Mouse (Mus musculus) hindbrain, embryonic 16.5 days (tissue): ENCODE measurements around the gene Mb. TPM values are rescaled to one million over a fixed set of nuclear protein-coding genes. Genes with fewer than 3 reads are reported as not detected.
A peak's percentile ranks its signal among the peaks of the same experiment; 100 is the strongest.

ENCODE experiments used
- ATAC-seq: fragments of 200-750 bp; cut with Nextera tagmentation; 2 replicates; pipeline ENCODE4 v1.8.0; 2017; ENCODE audit warnings: moderate TSS enrichment, moderate library complexity
- H3K27ac ChIP-seq: fragments of 300-500 bp; sonication (generic); 2 replicates; pipeline ENCODE4 v1.5.1; 2014; ENCODE audit warnings: low read depth, mild to moderate bottlenecking, control low read depth, low read length, moderate library complexity
- H3K27me3 ChIP-seq: fragments of 300-500 bp; sonication (generic); replicated peaks from 2 replicates; pipeline ENCODE4 v1.6.1; 2014; ENCODE audit warnings: low read length; ENCODE audit not compliant: control insufficient read depth, insufficient read depth
- H3K36me3 ChIP-seq: fragments of 300-500 bp; sonication (generic); 2 replicates; pipeline ENCODE4 v1.6.1; 2014; ENCODE audit warnings: mild to moderate bottlenecking, low read length, moderate library complexity, mixed read lengths; ENCODE audit not compliant: control insufficient read depth, insufficient read depth
- H3K4me1 ChIP-seq: fragments of 300-500 bp; sonication (generic); 2 replicates; pipeline ENCODE4 v1.6.1; 2014; ENCODE audit warnings: low read depth, low read length; ENCODE audit not compliant: control insufficient read depth, insufficient read depth
- H3K4me2 ChIP-seq: fragments of 300-500 bp; sonication (generic); 2 replicates; pipeline ENCODE4 v1.6.1; 2014; ENCODE audit warnings: mild to moderate bottlenecking, low read length, control low read depth, moderate library complexity
- H3K4me3 ChIP-seq: fragments of 300-500 bp; sonication (generic); 2 replicates; pipeline ENCODE4 v1.5.1; 2014; ENCODE audit warnings: mild to moderate bottlenecking, low read length, control low read depth, moderate library complexity
- H3K9ac ChIP-seq: fragments of 300-500 bp; sonication (generic); 2 replicates; pipeline ENCODE4 v1.6.1; 2014; ENCODE audit warnings: low read depth, mild to moderate bottlenecking, control low read depth, low read length, moderate library complexity
- H3K9me3 ChIP-seq: fragments of 300-500 bp; sonication (generic); 2 replicates; pipeline ENCODE4 v1.6.1; 2014; ENCODE audit warnings: mild to moderate bottlenecking, low read length, moderate library complexity; ENCODE audit not compliant: control insufficient read depth
- WGBS: fragments of 180-500 bp; shearing (Covaris S2); extraction: QIAGEN DNeasy Blood & Tissue Kit; methylation state at CpG from one replicate; pipeline ENCODE4 v1.1.7; 2014; 5-methylcytosine and 5-hydroxymethylcytosine counted together
- polyA plus RNA-seq: library from polyadenylated mRNA; unstranded; fragments of >200 nt; fragmentation: Nextera tagmentation; extraction: Ambion mirVana; gene quantifications from 2 replicates; pipeline ENCODE4 v1.2.1, GENCODE M21; 2015

Gene Mb
- polyA plus RNA-seq, 1 experiment from 2014 or later, result 0.81 TPM

- H3K4me3 ChIP-seq, result peak overlapping the region; percentile 35
- H3K9me3 ChIP-seq, result no peaks in the 10 kb centered on the region
- 2% methylated on average over 21 of the region's 21 CpGs for WGBS
- peak overlapping the region; percentile 58 for H3K4me2 ChIP-seq
- ATAC-seq, result peak; percentile 96
- peak overlapping the region; percentile 74 for H3K27ac ChIP-seq
- no peaks in the 10 kb centered on the region for H3K36me3 ChIP-seq
- no peaks in the 10 kb centered on the region for H3K27me3 ChIP-seq
- H3K9ac ChIP-seq, result peak overlapping the region; percentile 59
- H3K4me1 ChIP-seq, result peaks cover 13% of the 10 kb centered on the region
Observed at GRCm38 (mm10) chr15:76987542-76988094, 62.9 kb downstream of the Mb start.

DNA sequence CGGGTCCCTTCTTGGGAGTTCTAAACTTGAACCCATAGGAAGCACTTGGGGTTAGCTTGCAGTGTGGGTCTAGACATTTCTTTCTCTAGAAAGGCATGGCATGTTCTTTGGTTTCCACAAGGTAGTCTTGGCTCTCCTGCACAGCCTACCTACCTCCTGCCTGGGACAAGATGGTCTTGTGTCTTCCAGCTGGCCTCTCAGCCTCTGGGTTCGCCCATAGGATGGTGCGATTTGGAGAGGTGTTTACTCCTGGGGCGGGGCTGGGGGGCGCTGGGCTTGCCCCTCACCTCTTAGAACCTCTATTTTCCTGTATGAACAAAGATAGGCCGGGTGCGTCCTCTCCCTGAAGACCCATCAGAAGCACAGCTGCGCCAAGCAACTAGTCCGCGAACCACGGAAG, 63.3 kb downstream of the Mb start:
- Histone ChIP-seq H3K4me1 (peaks cover 13% of the 10 kb centered on the region), H3K27ac (peak overlapping the region; percentile 74), H3K9ac (peak overlapping the region; percentile 59), H3K4me2 (peak overlapping the region; percentile 58), H3K36me3 (no peaks in the 10 kb centered on the region), H3K27me3 (no peaks in the 10 kb centered on the region), H3K4me3 (peak overlapping the region; percentile 35), H3K9me3 (no peaks in the 10 kb centered on the region)
- no peak; the same call in 1 of the 2 replicates for ATAC-seq
- WGBS, result 17% methylated on average over 11 of the region's 11 CpGs

GRCm38 (mm10) chr15:76982745-76983144, 67.7 kb downstream of the Mb start:
- no peak overlapping the region for H3K4me2 ChIP-seq
- H3K27ac ChIP-seq, result no peak overlapping the region
- ATAC-seq, result no peak
- WGBS, result 54% methylated on average over 3 of the region's 3 CpGs
- no peak overlapping the region for H3K4me3 ChIP-seq
- no peaks in the 10 kb centered on the region for H3K9me3 ChIP-seq
- H3K9ac ChIP-seq, result no peak overlapping the region
- no peaks in the 10 kb centered on the region for H3K27me3 ChIP-seq
- H3K4me1 ChIP-seq, result peaks cover 6% of the 10 kb centered on the region
- H3K36me3 ChIP-seq, result no peaks in the 10 kb centered on the region

DNA sequence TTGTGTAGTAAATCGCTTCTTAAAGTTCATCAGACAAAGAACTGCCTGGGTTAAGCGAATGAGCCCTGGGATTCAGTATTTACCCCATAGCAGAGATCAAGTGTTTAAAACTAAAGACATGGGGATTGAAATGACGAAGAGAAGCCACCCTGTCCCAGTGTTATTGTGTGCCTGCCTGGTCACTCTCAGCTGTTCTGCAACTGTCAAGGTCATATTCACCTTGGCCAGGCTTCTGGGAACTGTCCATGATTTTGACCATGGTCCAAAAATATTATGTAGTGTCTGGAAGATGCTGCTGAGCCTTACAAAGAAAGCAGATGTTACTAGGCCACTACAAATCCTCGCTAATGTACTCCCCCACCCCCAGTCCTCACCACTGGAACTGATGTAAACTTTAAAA, 70.7 kb downstream of the Mb start:
- Histone ChIP-seq H3K4me1 (no peaks in the 10 kb centered on the region), H3K27ac (no peak overlapping the region), H3K27me3 (no peaks in the 10 kb centered on the region), H3K4me2 (no peak overlapping the region), H3K36me3 (no peaks in the 10 kb centered on the region), H3K4me3 (no peak overlapping the region), H3K9me3 (no peaks in the 10 kb centered on the region), H3K9ac (no peak overlapping the region)
- ATAC-seq, result no peak
- WGBS, result 77% methylated on average over 4 of the region's 4 CpGs

DNA sequence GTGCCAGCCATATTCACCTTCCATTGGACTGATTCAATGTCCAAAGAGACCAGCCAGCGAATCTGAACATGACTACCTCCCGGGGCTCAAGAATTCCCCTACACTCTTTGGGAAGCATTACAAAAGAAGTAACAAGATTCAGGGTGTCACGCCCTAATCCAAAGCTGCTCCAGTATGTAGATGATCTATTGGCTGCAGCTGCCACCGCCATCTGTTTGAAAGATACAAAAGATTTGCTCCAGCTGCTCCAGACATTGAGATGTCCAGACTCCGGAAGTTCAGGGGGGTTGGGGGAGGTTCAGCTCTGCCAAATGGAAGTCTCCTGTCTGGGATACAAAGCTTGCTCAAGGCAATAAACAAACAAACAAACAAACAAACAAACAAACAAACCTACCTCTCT, 73.9 kb downstream of the Mb start:
- ATAC-seq, result no peak
- no peaks in the 10 kb centered on the region for H3K36me3 ChIP-seq
- 18% methylated on average over 5 of the region's 5 CpGs for WGBS

GRCm38 (mm10) chr15:76973855-76974651, 76.4 kb downstream of the Mb start:
- ATAC-seq, result peak; percentile 79
- H3K4me2 ChIP-seq, result peak overlapping the region; percentile 71
- 9% methylated on average over 29 of the region's 31 CpGs for WGBS
- H3K27ac ChIP-seq, result peak overlapping the region; percentile 64; the same call in 1 of the 2 replicates
- no peaks in the 10 kb centered on the region for H3K27me3 ChIP-seq
- peak overlapping the region; percentile 80 for H3K9ac ChIP-seq
- peak overlapping the region; percentile 55 for H3K4me3 ChIP-seq
- peaks cover 4% of the 10 kb centered on the region; the same call in 1 of the 2 replicates for H3K4me1 ChIP-seq
- no peaks in the 10 kb centered on the region for H3K36me3 ChIP-seq
- H3K9me3 ChIP-seq, result no peaks in the 10 kb centered on the region

More for the DNA sequence above, 73.9 kb downstream of the Mb start:
- Histone ChIP-seq H3K9ac (no peak overlapping the region), H3K4me3 (no peak overlapping the region), H3K4me1 (peaks cover 4% of the 10 kb centered on the region; the same call in 1 of the 2 replicates), H3K4me2 (no peak overlapping the region), H3K9me3 (no peaks in the 10 kb centered on the region), H3K27ac (no peak overlapping the region), H3K27me3 (no peaks in the 10 kb centered on the region)

- ATAC-seq, result peak; percentile 54
- Histone ChIP-seq H3K27me3 (no peaks in the 10 kb centered on the region), H3K4me1 (peaks cover 4% of the 10 kb centered on the region; the same call in 1 of the 2 replicates), H3K9ac (no peak overlapping the region), H3K9me3 (no peaks in the 10 kb centered on the region), H3K4me2 (no peak overlapping the region; the same call in 1 of the 2 replicates), H3K36me3 (no peaks in the 10 kb centered on the region), H3K27ac (no peak overlapping the region), H3K4me3 (peak overlapping the region; percentile 55)
- WGBS, result 26% methylated on average over 8 of the region's 8 CpGs
Observed at GRCm38 (mm10) chr15:76973272-76973854, 77.1 kb downstream of the Mb start.

GRCm38 (mm10) chr15:76972661-76973060, 77.8 kb downstream of the Mb start:
- Histone ChIP-seq H3K4me3 (no peak overlapping the region), H3K9ac (no peak overlapping the region), H3K4me1 (peaks cover 4% of the 10 kb centered on the region; the same call in 1 of the 2 replicates), H3K36me3 (no peaks in the 10 kb centered on the region), H3K27me3 (no peaks in the 10 kb centered on the region), H3K27ac (no peak overlapping the region), H3K9me3 (no peaks in the 10 kb centered on the region), H3K4me2 (no peak overlapping the region)
- ATAC-seq, result no peak
- 89% methylated on average over 4 of the region's 4 CpGs for WGBS
